Mouse (Mus musculus) brain, embryonic 14.5 days (tissue): ENCODE measurements at regions not wholly inside any gene's neighbourhood (a gene's known extent, or its start where the extent isn't known, plus 50 kb on each side); places are given as distances from the start of the nearest gene placed in this dataset.

ENCODE experiments used
- CTCF ChIP-seq: fragments of 200-500 bp; IDR thresholded peaks from 2 replicates; pipeline ENCODE4 v1.5.1; 2012; ENCODE audit warnings: inconsistent platforms, mild to moderate bottlenecking, moderate library complexity, borderline replicate concordance; ENCODE audit not compliant: insufficient read depth, insufficient read length; ENCODE audit errors: extremely low read depth
- POLR2A ChIP-seq: fragments of 200-500 bp; IDR thresholded peaks from 2 replicates; pipeline ENCODE4 v1.6.1; 2012; ENCODE audit warnings: mild to moderate bottlenecking, inconsistent platforms, borderline replicate concordance; ENCODE audit not compliant: poor library complexity, insufficient read depth, insufficient read length, severe bottlenecking; ENCODE audit errors: extremely low read depth

DNA sequence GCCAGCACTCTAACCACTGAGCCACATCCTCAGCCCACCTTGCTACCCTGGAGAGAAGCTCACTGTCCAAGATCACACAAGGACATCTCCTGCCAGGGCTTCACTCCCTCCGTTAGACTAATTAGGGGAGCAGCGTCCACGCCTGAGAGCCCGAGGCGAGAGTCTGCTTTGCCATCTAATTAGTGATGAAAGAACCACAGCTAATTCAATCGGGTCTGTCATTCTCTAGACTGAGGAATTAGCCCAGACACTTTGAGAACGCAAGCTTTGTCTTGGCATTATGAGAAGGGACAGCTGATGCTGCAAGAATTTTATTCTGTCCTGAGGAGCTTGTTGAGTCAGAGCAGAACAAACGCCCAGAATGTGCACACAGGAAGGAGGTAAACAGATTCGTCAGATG, 200.5 kb upstream of the Zc3h12c start:
- TF ChIP-seq CTCF, result no peak
- TF ChIP-seq POLR2A, result no peak
